Mouse (Mus musculus): ENCODE measurements around the gene Ctnnd2. TPM values are rescaled to one million over a fixed set of nuclear protein-coding genes. Genes with fewer than 3 reads are reported as not detected.

Gene Ctnnd2
- polyA plus RNA-seq, 1 experiment from 2014 or later = 1.4 TPM

GRCm38 (mm10) chr15:30268822-30269221 lies 96.4 kb downstream of the Ctnnd2 start:
- Histone ChIP-seq H3K9ac (no peak overlapping the region), H3K36me3 (no peaks in the 10 kb centered on the region), H3K4me2 (no peak overlapping the region), H3K4me1 (replicated peaks) (no peaks in the 10 kb centered on the region), H3K27ac (ENCODE audit: poor library complexity, severe bottlenecking) (no peak overlapping the region), H3K9me3 (replicated peaks) (no peaks in the 10 kb centered on the region), H3K27me3 (replicated peaks) (no peaks in the 10 kb centered on the region), H3K4me3 (no peak overlapping the region)
- no peak for ATAC-seq (ENCODE audit: insufficient number of reproducible peaks, low FRiP score)
- 86% methylated on average over 10 of the region's 10 CpGs for WGBS

- no peak overlapping the region for H3K4me3 ChIP-seq
- H3K36me3 ChIP-seq = no peaks in the 10 kb centered on the region
- no peak overlapping the region for H3K4me2 ChIP-seq
- H3K27me3 ChIP-seq (replicated peaks) = no peaks in the 10 kb centered on the region
- H3K9me3 ChIP-seq (replicated peaks) = no peaks in the 10 kb centered on the region
- H3K4me1 ChIP-seq (replicated peaks) = no peaks in the 10 kb centered on the region
- 79% methylated on average over 8 of the region's 8 CpGs for WGBS
- H3K27ac ChIP-seq (ENCODE audit: poor library complexity, severe bottlenecking) = no peak overlapping the region
- no peak overlapping the region for H3K9ac ChIP-seq
- no peak for ATAC-seq (ENCODE audit: insufficient number of reproducible peaks, low FRiP score)
Measured at GRCm38 (mm10) chr15:30271141-30271572, 98.8 kb downstream of the Ctnnd2 start.

- WGBS = 82% methylated on average over 4 of the region's 4 CpGs
- no peak overlapping the region for H3K4me2 ChIP-seq
- H3K27ac ChIP-seq (ENCODE audit: poor library complexity, severe bottlenecking) = no peak overlapping the region
- H3K4me3 ChIP-seq = no peak overlapping the region
- no peaks in the 10 kb centered on the region for H3K9me3 ChIP-seq (replicated peaks)
- no peak for ATAC-seq (ENCODE audit: insufficient number of reproducible peaks, low FRiP score)
- no peaks in the 10 kb centered on the region for H3K27me3 ChIP-seq (replicated peaks)
- no peaks in the 10 kb centered on the region for H3K36me3 ChIP-seq
- no peaks in the 10 kb centered on the region for H3K4me1 ChIP-seq (replicated peaks)
- H3K9ac ChIP-seq = no peak overlapping the region
Measured at GRCm38 (mm10) chr15:30272326-30272725, 99.9 kb downstream of the Ctnnd2 start.

GRCm38 (mm10) chr15:30275721-30276120 lies 103.3 kb downstream of the Ctnnd2 start:
- 83% methylated on average over 5 of the region's 5 CpGs for WGBS
- Histone ChIP-seq H3K4me2 (no peak overlapping the region), H3K4me3 (no peak overlapping the region), H3K4me1 (replicated peaks) (no peaks in the 10 kb centered on the region), H3K36me3 (no peaks in the 10 kb centered on the region), H3K9ac (no peak overlapping the region), H3K27ac (ENCODE audit: poor library complexity, severe bottlenecking) (no peak overlapping the region), H3K27me3 (replicated peaks) (no peaks in the 10 kb centered on the region), H3K9me3 (replicated peaks) (no peaks in the 10 kb centered on the region)
- no peak for ATAC-seq (ENCODE audit: insufficient number of reproducible peaks, low FRiP score)

GRCm38 (mm10) chr15:30276691-30277090 lies 104.3 kb downstream of the Ctnnd2 start:
- H3K9me3 ChIP-seq (replicated peaks) = no peaks in the 10 kb centered on the region
- no peak overlapping the region for H3K4me2 ChIP-seq
- no peaks in the 10 kb centered on the region for H3K27me3 ChIP-seq (replicated peaks)
- no peak overlapping the region for H3K27ac ChIP-seq (ENCODE audit: poor library complexity, severe bottlenecking)
- no peaks in the 10 kb centered on the region for H3K4me1 ChIP-seq (replicated peaks)
- WGBS = 70% methylated on average over 4 of the region's 4 CpGs
- H3K9ac ChIP-seq = no peak overlapping the region
- no peaks in the 10 kb centered on the region for H3K36me3 ChIP-seq
- H3K4me3 ChIP-seq = no peak overlapping the region
- no peak for ATAC-seq (ENCODE audit: insufficient number of reproducible peaks, low FRiP score)

GRCm38 (mm10) chr15:30278610-30279009 lies 106.2 kb downstream of the Ctnnd2 start:
- ATAC-seq (ENCODE audit: insufficient number of reproducible peaks, low FRiP score) = no peak
- no peak overlapping the region for H3K4me3 ChIP-seq
- WGBS = 86% methylated on average over 4 of the region's 4 CpGs
- no peak overlapping the region for H3K4me2 ChIP-seq
- no peaks in the 10 kb centered on the region for H3K4me1 ChIP-seq (replicated peaks)
- H3K36me3 ChIP-seq = no peaks in the 10 kb centered on the region
- H3K9ac ChIP-seq = no peak overlapping the region
- H3K9me3 ChIP-seq (replicated peaks) = no peaks in the 10 kb centered on the region
- H3K27me3 ChIP-seq (replicated peaks) = no peaks in the 10 kb centered on the region
- no peak overlapping the region for H3K27ac ChIP-seq (ENCODE audit: poor library complexity, severe bottlenecking)

DNA sequence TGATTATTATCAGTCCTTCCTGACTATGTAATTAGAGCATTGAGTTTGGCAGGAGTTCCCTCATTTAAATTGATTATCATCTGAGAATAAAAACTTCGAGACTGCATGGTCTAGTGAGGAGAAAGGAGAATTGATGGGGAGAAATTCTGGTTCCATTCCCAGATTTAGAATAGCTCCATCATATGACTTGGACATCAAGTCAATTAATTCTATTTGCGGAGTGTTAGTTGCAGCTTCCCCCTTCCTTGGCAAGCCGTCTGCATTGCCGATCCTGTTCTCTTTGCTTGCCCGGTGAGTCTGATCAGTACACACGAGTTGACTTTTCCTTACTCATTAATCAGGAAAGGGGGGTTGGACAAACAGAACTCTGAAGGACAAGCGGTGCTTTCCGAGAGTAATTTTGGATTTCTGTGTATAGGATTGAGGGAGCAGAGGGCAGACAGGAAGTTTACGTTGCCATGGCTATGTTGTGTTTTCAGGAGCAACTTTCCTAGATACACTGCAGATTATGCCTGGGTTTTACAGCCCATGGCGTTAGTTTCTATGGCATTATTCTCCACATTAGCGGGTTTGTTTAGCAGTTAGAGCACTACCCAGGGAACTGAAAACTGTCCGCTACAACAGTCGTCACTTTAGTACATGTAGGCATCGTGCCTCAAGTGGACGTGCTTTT lies 113.3 kb downstream of the Ctnnd2 start:
- no peaks in the 10 kb centered on the region for H3K9me3 ChIP-seq (replicated peaks)
- H3K4me2 ChIP-seq = no peak overlapping the region
- H3K27ac ChIP-seq (ENCODE audit: poor library complexity, severe bottlenecking) = no peak overlapping the region
- H3K9ac ChIP-seq = no peak overlapping the region
- no peaks in the 10 kb centered on the region for H3K4me1 ChIP-seq (replicated peaks)
- no peak for ATAC-seq (ENCODE audit: insufficient number of reproducible peaks, low FRiP score)
- no peaks in the 10 kb centered on the region for H3K27me3 ChIP-seq (replicated peaks)
- 81% methylated on average over 15 of the region's 15 CpGs for WGBS
- H3K4me3 ChIP-seq = no peak overlapping the region
- H3K36me3 ChIP-seq = no peaks in the 10 kb centered on the region

- Histone ChIP-seq H3K9me3 (replicated peaks) (no peaks in the 10 kb centered on the region), H3K27me3 (replicated peaks) (no peaks in the 10 kb centered on the region), H3K27ac (ENCODE audit: poor library complexity, severe bottlenecking) (no peak overlapping the region), H3K9ac (no peak overlapping the region), H3K4me1 (replicated peaks) (no peaks in the 10 kb centered on the region), H3K4me2 (no peak overlapping the region), H3K4me3 (no peak overlapping the region), H3K36me3 (no peaks in the 10 kb centered on the region)
- WGBS = 83% methylated on average over 7 of the region's 7 CpGs
- ATAC-seq (ENCODE audit: insufficient number of reproducible peaks, low FRiP score) = no peak
Measured at GRCm38 (mm10) chr15:30286245-30286642, 113.9 kb downstream of the Ctnnd2 start.

GRCm38 (mm10) chr15:30302824-30303223 lies 130.4 kb downstream of the Ctnnd2 start:
- Histone ChIP-seq H3K9me3 (replicated peaks) (peaks cover 7% of the 10 kb centered on the region; the same call in 1 of the 2 replicates), H3K27ac (ENCODE audit: poor library complexity, severe bottlenecking) (no peak overlapping the region), H3K36me3 (no peaks in the 10 kb centered on the region), H3K4me1 (replicated peaks) (no peaks in the 10 kb centered on the region), H3K4me3 (no peak overlapping the region), H3K4me2 (no peak overlapping the region), H3K27me3 (replicated peaks) (no peaks in the 10 kb centered on the region), H3K9ac (no peak overlapping the region)
- ATAC-seq (ENCODE audit: insufficient number of reproducible peaks, low FRiP score) = no peak
- 68% methylated on average over 2 of the region's 2 CpGs for WGBS

DNA sequence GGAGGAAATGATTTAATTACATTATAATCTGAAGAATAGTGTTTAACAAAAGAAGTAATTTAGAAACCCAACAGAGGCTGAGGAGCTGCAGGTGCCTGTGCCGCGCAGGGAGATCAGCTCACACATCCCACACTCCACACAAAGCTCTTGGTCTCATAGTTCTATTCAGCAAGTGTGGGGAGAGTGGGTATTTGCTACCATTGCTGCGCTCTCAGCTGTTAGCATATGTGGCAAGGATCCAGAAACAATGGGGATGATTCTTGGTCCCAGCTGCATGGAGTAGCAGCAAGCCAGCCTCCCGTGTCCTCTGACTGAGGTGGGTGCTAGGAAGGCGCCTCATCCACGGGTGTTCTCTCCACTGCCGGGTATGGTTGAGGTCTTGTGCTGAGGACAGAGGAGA lies 134.0 kb downstream of the Ctnnd2 start:
- Histone ChIP-seq H3K9me3 (replicated peaks) (no peaks in the 10 kb centered on the region), H3K36me3 (no peaks in the 10 kb centered on the region), H3K9ac (no peak overlapping the region), H3K4me1 (replicated peaks) (no peaks in the 10 kb centered on the region), H3K4me3 (no peak overlapping the region), H3K4me2 (no peak overlapping the region), H3K27me3 (replicated peaks) (no peaks in the 10 kb centered on the region), H3K27ac (ENCODE audit: poor library complexity, severe bottlenecking) (no peak overlapping the region)
- 83% methylated on average over 7 of the region's 7 CpGs for WGBS
- ATAC-seq (ENCODE audit: insufficient number of reproducible peaks, low FRiP score) = no peak

- WGBS = 34% methylated on average over 2 of the region's 2 CpGs
- ATAC-seq (ENCODE audit: insufficient number of reproducible peaks, low FRiP score) = no peak
- H3K36me3 ChIP-seq = no peaks in the 10 kb centered on the region
Measured at GRCm38 (mm10) chr15:30322543-30322942, 150.2 kb downstream of the Ctnnd2 start.

More at GRCm38 (mm10) chr15:30322543-30322942, 150.2 kb downstream of the Ctnnd2 start:
- Histone ChIP-seq H3K27me3 (replicated peaks) (no peaks in the 10 kb centered on the region), H3K9ac (no peak overlapping the region), H3K27ac (ENCODE audit: poor library complexity, severe bottlenecking) (no peak overlapping the region), H3K4me2 (no peak overlapping the region), H3K9me3 (replicated peaks) (0 out of 2 replicates have a peak, but pooled peaks cover 4% of the 10 kb centered on the region), H3K4me1 (replicated peaks) (no peaks in the 10 kb centered on the region), H3K4me3 (no peak overlapping the region)
